Mouse (Mus musculus) cerebellum, adult (tissue): ENCODE measurements around the gene Hydin.

Experiments
- ATAC-seq: cut with Nextera tagmentation; 2 replicates; pipeline ENCODE4 v1.9.2; 2017; ENCODE audit warnings: mild to moderate bottlenecking, moderate library complexity, mixed read lengths; ENCODE audit not compliant: insufficient number of reproducible peaks, low FRiP score, low TSS enrichment

Gene Hydin

DNA sequence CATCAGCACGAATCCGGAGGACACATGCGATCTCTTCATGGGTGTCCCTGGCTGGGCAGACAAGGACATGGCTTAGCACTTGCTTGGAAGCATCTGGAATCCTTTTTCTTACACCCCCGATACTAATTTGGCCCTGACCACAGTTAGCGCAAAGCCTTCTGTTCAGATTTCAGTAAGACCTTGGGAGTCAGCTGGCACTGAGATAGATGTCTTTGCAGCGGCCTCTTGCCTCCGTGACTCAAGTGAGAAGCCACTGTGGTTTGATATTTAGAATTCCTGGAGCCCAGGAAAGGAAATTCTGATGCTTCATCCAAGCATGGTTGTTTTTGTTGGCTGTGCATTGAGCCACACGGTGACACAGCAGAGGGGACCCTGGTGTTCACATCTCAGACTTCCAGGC, 157.4 kb downstream of the Hydin start:
- no peak for ATAC-seq

DNA sequence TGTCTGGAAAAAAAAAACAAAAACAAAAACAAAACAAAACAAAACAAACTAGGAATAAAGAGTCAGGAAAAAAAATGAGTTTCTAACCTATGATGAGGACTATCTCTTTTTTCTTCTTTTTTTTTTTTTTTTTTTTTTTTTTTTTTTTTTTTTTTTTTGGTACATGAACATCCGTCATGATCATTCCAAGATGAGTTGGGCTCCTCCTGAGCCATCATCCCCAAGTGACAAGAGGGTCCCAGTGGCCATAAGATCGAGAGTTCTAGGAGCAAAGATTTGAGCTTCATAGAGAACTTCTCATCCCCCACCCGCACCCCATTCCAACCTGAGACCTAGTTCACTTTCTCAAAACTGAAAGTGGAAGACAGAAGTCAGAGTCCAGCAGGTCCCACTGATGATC, 164.6 kb downstream of the Hydin start:
- no peak for ATAC-seq

DNA sequence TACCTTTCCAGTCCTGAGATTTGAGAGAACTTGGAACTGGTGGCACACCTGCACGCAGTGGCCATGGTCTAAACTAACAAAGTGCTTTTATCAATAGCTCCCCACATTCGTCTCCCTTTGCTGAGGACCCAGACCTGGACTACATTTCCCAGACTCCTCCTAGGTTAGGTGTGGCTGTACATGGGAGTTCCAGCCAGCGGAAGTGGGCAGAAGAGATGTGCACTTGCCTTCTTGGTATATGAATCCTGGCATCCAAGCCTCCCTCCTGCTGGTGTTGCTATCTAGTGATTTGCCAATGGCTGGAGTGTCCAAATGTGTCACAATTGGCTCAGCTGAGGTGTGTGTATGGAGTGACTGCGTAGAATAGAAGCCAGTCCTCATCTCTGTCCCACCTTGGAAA, 173.8 kb downstream of the Hydin start:
- peak; percentile 76; the same call in 1 of the 2 replicates for ATAC-seq

DNA sequence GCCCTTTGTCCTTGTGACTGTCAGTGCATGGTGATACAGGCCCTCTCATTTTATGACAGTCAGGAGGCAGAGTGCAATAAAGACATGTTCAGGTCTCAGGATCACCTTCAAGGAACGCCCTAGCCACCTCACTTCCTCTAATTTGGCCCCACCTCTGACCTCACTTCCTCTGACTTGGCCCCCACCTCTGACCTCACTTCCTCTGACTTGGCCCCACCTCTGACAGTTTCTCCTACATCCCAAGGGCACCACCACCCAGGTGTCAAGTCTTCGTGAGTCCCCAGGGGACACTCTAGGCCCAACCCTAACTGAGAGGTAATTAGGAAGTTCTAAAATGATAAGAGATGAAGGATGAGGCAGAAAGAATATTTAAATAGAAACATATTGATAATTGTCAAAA, 177.5 kb downstream of the Hydin start:
- ATAC-seq, result no peak

DNA sequence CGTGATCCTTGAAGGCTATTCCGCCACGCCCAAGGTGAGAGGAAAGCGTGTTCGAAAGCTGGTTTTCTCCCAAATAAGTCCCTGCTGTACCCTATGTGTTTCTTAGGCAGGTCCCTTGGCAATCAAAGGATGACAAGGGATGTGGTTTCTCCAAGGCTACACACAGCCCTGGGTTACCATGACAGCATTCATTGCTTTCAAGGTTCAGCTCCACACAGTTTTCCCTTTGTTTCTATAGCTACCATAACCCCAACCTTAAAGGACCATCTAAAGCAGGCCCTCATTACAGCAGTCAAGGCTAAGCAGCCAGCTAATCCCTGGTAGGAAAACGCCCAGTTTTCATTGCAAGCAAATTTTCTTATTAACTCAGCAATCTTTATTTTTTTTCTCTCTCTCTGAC, 183.7 kb downstream of the Hydin start:
- ATAC-seq, result no peak

DNA sequence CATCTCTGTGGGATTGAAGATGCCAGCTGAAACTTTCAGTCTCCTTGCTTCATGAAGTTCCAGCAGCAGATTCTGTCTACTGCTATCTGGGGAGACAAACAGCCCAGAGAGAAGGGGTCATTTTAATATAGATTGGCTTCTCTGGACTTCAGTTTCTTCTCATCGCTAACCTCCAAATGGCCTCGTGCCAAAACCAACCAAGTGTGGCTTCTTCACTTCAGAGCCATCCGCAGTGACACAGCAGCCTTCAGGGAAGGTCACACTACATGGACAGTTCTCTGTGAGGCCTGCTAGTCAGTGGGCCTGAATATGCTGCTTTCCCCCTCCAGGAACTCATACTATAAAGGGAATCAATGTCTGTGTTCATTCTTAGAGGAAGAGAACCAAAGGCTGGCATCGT, 187.7 kb downstream of the Hydin start:
- ATAC-seq, result no peak

DNA sequence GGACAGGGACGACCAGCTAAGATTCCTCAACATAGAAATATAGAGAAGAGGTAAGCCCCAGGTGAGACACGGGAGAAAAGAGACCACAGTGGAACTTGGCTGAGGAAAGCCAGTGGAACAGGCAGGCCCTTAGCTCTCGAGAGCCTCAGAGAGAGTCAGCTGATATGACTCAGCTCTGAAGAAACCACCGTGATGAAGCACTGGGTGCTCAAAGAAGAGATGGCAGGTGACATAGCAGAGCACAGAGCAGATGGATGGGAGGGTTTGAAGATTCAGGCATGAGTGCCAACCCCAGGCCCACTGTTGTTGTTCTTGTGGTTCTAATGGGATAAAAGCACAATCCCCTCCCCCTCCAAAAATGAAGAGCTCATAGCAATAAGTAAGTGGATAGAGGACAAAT, 190.6 kb downstream of the Hydin start:
- no peak for ATAC-seq

DNA sequence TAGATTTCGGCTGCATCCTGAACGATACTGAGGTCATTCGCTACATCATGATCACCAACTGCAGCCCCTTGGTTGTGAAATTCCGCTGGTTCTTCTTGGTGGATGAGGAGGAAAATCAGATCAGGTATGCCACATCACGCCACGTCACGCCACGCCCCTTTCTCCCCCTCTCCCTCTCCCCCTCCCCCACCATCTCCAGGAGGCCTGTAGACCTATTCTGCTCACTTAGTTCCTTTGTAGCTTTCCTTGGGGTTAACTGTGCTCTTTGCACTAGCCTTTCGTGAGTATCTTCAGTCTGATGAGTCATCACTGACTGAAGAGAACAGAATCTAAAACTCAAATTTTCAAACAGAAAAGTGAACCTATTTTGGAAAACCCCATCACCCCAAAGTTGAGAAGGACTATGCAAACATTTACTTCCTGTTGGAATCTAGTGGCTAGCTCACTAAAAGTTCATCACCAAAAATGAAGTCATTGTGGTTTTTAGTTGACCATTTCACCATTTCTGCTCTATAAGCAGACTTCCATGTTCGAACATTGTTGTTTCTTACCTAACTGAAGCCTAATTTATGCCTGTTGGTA, 195.9 kb downstream of the Hydin start:
- ATAC-seq, result no peak

DNA sequence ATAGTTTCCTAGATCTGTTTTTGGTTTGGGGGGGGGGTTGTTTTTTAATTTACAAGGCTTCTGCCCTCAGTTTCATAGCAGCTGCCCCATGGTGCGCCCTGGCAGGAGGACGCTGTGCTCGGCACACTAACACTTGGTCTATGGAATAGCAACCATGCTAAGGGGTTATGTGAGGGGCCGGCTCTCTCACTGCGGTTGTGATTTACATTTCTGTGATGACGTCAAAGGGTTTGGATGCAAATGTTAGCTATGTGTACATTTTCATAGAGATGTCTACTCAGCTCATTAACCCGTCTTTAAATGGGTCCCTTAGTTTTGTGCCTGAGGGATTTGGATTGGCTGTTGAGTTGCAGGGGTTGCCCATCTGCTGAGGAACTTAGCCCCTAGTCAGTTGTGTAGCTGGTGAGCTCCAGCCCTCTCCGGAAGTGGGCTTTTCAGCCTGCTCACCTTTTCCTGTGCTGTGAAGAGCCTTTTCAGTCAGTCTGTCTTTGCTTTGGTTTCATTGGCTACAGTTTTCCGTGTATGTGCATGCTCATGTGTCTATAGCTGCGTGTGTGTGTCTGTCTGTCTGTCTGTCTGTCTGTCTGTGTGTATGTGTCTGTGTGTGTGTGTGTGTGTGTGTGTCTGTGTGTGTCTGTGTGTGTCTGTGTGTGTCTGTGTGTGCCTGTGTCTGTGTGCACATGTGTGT, 197.1 kb downstream of the Hydin start:
- ATAC-seq, result no peak

DNA sequence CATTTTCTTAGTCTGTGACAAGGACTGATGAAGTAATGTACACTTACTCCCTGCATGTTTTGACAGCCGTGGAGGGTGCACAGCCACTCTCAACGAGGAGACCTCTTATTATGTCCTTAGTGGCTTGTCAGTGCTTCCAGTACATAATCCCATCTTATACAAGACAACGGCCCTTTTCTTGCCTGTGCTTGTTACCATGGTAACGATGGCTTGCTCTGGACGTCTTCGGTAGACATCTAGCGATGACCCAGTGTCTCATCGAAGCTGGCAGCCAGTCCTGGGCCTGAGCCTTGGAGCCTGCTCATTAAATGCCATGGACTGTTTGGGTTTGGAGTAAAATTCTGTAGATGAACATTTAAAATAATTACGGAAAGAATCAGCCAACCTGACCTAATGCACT, 198.8 kb downstream of the Hydin start:
- ATAC-seq, result no peak

DNA sequence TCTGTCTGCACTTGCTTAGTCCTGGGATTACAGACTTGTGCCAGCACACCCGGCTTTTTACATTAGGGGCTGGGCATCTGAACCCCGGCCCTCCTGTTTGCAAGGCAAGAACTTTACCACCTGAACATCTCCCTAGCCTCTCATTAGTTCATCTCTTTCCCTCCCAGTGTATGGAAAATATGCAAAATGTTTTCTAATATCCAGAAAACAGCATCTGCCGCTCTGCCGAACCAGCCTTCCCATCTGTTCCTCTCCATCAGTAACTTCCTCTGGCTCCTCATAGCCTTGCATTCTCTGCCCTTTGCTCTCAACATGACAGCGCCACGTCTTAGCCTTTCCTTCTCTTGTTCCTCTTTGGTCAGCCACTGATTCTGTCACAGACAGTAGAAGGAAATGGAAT, 210.5 kb downstream of the Hydin start:
- ATAC-seq, result no peak

DNA sequence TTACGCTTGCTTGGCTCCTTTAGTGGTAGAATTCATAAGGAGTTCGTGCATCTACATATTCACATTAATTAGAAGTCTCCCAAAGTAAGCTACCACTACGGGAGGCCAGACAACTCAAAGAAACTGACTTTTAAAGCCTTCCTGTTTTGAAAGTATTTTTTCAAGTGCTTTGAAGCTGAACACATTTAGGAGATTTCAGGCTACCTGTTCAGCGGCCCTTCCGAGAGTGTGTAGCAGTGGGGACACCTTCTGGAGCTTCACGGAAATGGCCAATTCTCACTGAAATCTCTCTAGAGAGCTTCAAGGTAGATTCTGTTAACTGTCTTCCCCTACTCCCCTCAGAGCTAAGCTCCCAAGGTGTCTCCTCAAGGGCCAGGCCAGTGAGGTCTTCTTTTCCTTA, 211.8 kb downstream of the Hydin start:
- peak; percentile 87 for ATAC-seq

DNA sequence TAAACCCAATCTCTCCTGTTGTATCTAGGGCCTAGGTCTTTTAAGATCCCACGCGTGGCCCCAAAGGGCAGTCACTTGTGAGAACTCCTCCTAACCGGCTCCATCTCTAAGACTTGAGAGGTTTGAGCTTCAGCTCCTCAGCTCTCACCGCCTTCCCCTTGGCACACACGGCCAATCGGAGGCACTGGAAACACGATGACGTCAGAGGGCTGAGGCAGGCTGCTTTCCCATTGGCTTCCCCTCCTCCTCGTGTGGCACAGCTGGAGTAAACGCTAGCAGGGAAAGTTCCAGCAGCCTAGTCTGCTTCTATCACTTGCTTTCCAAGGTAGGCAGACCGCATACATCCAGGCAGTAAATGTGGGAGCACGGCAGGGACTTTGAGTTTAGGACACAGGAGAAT, 212.6 kb downstream of the Hydin start:
- ATAC-seq, result no peak

DNA sequence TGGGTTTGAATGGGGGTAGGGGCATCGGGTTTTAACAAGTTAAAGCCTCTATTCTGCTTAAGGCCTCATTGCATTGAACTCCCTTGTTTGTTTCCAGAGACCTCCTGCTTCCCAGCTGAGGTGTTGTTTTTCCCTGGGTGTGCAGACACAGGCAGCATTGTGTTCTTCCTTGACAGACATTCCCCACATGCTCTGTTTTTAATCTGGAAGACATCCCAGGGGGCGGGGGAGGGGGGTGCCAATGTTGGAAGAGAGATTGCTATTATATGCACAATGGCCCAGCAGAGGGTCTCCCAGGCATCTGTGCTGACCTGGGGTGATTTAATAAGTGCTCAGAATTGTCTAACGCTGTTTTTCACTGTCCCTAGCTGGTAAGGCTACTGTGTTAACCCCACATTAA, 215.5 kb downstream of the Hydin start:
- no peak for ATAC-seq

DNA sequence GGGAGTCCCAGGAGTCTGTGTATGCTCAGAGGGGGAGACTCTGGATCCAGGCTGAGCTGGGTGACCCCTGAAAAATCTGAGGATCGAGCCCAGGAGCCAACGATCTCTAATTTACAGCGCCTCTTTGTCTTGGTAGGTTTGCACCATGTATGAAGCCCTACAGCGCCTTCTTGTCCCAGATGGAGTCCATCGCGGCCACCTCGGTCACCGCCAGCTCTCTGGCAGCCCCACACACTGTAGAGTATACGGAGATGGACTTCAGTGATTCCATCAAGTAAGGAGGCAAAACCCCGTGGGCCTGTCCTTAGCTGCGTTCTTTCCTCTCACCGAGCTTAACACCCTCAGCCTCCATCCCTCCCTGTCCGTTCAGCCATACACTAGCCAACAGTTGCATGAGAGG, 218.5 kb downstream of the Hydin start:
- no peak for ATAC-seq

DNA sequence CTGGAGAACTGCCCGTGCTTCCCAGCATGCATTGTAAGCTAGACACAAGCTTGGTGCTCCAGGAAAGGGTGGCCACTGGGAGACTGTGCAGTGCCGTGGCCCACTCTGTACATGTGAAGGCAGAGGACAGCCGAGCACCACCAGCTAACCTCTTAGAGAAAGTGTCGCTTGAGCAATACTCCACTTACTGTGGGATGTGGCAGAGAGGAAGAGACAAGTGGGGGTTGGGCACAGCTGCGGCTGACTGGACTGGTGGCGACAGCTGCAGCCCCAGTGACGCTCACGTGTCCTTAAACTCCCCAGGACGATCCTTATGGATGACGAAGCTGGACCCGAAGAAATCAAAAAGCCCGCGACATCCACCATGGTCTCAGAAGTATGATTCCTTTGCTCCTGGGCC, 219.2 kb downstream of the Hydin start:
- no peak for ATAC-seq

DNA sequence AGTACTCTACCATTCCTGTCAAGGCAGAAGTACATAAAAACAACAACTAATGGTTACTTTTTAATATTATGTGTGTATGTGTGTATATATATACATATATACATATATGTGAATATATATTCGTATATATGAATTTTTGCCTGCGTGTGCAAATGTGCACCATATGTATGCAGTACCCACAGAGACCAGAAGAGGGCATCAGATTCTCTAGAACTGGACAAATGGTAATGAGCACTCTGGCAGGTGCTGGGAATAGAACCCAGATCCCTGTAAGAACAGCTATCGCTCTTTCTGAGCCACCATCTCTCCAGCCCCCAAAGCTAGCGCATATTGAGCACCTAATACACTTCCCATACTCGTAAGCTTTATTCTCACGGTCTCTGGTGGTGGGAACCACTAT, 220.9 kb downstream of the Hydin start:
- ATAC-seq, result no peak

DNA sequence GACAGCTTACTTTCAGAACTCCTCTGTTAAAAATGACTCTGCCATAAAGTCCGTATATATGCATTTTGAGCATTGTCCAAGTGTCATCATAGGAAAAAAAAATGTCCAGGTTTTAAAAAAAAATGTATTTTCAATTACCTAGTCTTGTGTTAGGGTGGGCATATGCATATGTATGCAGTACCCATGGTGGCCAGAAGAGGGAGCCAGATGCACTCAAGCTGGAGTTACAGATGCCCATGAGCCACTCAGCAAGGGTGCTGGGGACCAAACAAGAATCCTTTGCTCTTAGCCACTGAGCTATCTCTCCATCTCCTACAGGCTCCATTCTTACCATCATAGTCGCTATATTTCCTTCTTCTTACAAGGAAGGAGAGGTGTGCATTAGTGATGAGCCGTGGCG, 222.6 kb downstream of the Hydin start:
- ATAC-seq, result no peak

DNA sequence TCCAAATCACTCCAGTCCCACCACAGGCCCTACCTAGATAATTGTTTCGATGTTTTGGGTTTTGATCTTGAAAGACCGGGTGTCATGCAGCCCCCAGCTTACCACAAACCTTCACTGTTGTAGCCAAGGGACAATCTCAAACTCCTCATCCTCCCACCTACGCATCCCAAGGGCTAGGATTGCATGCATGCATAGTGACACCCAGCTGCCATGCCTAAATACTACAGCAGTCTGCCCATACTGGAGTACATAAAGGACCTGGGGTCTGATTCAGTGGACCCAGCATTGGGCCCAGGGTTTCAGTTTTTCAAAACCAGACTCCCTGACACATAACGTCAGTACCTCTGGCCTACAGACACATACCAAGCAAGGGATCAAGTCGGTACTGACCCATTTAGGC, 224.3 kb downstream of the Hydin start:
- ATAC-seq, result no peak

DNA sequence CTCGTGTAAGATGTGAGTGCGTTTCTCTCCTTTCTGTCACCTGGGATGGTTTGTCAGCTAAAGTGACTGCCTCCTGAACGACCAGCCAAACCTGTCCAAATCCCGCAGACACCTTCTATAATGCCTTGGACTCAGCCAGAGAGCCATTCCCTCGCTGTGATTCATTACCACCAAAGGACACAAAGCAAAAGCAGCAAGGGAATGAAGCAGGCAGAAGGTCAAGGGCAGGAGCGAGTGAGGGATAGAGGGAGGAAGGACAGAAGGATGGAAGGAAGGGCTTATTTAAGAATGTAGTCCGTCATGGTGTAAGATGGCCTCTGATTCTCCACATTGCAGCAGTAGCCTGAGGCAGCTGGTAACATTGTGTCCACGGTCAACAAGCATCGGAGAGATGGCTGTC, 229.5 kb downstream of the Hydin start:
- no peak for ATAC-seq

DNA sequence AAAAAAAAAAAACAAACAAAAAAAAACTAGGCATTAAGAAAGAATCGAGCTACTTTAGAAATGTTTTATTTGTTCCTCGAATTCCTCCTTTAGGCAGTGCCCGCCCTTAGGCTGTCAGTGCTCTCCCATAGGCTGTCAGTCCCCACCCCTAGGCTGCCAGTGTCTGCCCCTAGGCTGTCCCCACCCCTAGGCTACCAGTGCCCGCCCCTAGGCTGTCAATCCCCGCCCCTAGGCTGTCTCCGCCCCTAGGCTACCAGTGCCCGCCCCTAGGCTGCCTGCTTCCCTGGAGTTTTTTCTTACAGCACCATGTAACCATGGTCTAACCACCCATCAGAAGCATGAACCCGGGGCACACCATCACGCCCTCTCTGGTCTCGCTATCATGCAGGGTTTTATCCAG, 233.5 kb downstream of the Hydin start:
- ATAC-seq, result no peak

DNA sequence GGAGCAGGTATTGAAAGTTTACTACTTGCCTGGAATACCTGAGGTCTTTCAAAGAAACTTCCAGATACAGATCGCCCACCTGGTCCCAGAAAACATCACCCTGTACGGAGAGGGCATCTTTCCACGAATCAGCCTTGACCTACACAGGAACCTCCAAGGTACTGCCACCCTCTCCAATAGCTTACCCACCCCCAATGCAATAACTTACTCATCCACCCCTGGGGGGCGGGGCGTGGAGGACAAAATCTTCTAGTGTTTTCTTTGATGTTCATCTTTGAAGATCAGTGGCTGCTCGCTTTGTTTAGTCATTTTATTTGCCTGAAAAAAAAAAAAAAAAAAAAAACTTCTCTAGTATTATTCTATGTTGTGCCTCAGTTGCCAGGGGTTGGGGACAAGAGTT, 233.9 kb downstream of the Hydin start:
- ATAC-seq, result no peak

DNA sequence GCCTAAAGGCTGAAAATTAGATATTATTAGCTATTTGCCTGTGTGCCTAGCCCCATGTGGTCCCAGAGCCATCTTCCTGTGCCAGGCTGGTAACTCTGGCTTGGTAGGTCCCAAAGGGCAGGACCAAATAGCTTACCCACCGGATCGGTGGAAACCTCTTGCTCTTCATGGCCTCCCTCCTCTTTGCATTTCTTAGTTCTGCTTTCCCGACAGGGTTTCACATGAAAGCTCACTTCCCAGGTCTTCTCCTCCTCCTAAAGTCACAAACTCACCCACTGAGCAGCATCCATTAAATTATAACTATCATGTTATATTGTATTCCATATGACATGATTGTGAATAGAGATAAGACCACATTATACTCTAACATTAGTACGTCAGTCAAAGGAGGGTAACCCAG, 234.6 kb downstream of the Hydin start:
- ATAC-seq, result no peak
